Mouse (Mus musculus): Measurements from ENCODE around the gene Gm572.

Gene Gm572

GRCm38 (mm10) chr4:148715396-148715795 lies 72.3 kb downstream of the Gm572 start:
- no peak for DNase-seq (ENCODE audit: low spot score in 2 of 2)

Measured in urinary bladder, postnatal 36 days (tissue).